Mouse (Mus musculus): ENCODE measurements around the gene Ppp1r14d.

GRCm38 (mm10) chr2:119238671-119239070 is 9.0 kb upstream of the Ppp1r14d start:
- TF ChIP-seq TAL1 (IDR thresholded peaks at IDR 0.05; ENCODE audit: low read length) (no peak), GATA1 (IDR thresholded peaks at IDR 0.05; ENCODE audit: low read length) (no peak)

All from erythroblast, embryonic 14.5 days (primary cell).